Mouse (Mus musculus) G1E (cell line): ENCODE data around the gene Upk3bl.

Source experiments
- CTCF ChIP-seq: IDR thresholded peaks from 2 replicates; pipeline ENCODE4 v1.5.1; 2012; ENCODE audit warnings: low read depth, low read length, inconsistent platforms, mixed read lengths
- GATA1 ChIP-seq: IDR thresholded peaks from 2 replicates; pipeline ENCODE4 v1.6.1; 2012; ENCODE audit warnings: borderline replicate concordance, low read length, inconsistent platforms, mixed read lengths
- GATA2 ChIP-seq: IDR thresholded peaks from 2 replicates; pipeline ENCODE4 v1.6.1; 2012; ENCODE audit warnings: low read depth, low read length, inconsistent platforms, borderline replicate concordance
- POLR2AphosphoS5 ChIP-seq: IDR thresholded peaks from 2 replicates; pipeline ENCODE4 v1.6.1; 2012; ENCODE audit warnings: low read depth, low read length, inconsistent platforms; ENCODE audit not compliant: insufficient replicate concordance
- TAL1 ChIP-seq: conservative IDR thresholded peaks from 2 replicates; pipeline ENCODE4 v1.6.1; 2012; ENCODE audit warnings: low read depth, low read length, inconsistent platforms, mixed read lengths

GRCm38 (mm10) chr5:136073051-136073450 lies 18.8 kb downstream of the Upk3bl start:
- TF ChIP-seq CTCF, result no peak
- TF ChIP-seq TAL1, result no peak
- TF ChIP-seq GATA2, result no peak
- no peak for TF ChIP-seq POLR2AphosphoS5
- no peak for TF ChIP-seq GATA1
